Mouse (Mus musculus): ENCODE measurements around the gene Ddx39. TPM values are rescaled to one million over a fixed set of nuclear protein-coding genes. Genes with fewer than 3 reads are reported as not detected.

The Ddx39 gene
- polyA plus RNA-seq, 1 experiment from 2014 or later, result 142 TPM

DNA sequence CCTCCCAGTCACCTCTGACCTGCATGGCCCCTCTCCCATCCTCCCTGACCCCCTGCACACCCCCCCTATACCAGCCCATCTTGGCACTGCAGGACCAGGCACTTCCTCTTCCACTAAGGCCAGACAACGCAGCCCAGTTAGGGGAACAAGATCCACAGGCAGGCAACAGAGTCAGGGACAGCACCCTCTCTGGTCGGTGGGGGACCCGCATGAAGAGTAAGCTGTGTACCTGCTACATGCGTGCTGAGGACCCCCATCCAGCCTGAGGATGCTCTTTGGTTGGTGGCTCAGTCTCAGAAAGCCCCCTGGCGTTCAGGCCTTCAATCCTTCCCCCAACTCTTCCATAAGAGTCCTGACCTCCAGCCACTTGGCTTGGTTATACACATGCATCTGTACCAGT lies 8.6 kb upstream of the Ddx39 start:
- no peaks in the 10 kb centered on the region for H3K4me1 ChIP-seq
- no peak overlapping the region for H3K4me3 ChIP-seq
- H3K27me3 ChIP-seq (replicated peaks), result no peaks in the 10 kb centered on the region
- H3K36me3 ChIP-seq, result no peaks in the 10 kb centered on the region
- H3K9me3 ChIP-seq, result no peaks in the 10 kb centered on the region
- H3K4me2 ChIP-seq (replicated peaks), result no peak overlapping the region
- no peak for ATAC-seq (ENCODE audit: low FRiP score, low read depth)
- no peak overlapping the region for H3K27ac ChIP-seq
- H3K9ac ChIP-seq, result no peak overlapping the region
- 70% methylated on average over 5 of the region's 5 CpGs for WGBS

DNA sequence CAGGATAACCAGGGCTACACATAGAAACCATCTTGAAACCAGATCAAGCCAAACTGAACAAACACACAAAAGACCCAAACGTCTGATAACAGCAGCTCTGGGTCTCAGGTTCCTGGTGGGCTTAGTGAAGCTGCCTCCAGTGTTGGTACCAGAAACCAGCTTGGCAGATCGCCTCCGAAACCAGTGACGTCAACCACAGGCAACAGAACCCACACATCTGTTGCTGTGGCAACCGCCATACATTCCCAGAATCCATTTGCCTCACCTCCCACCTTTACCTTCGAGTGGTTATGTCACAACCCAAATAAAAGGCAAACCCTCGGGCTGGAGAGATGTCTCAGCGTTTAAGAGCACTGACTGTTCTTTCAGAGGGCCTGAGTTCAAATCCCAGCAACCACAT lies 7.4 kb upstream of the Ddx39 start:
- no peak overlapping the region for H3K4me2 ChIP-seq (replicated peaks)
- H3K36me3 ChIP-seq, result no peaks in the 10 kb centered on the region
- no peak overlapping the region for H3K27ac ChIP-seq
- no peak overlapping the region for H3K4me3 ChIP-seq
- 75% methylated on average over 8 of the region's 8 CpGs for WGBS
- H3K4me1 ChIP-seq, result no peaks in the 10 kb centered on the region
- no peak overlapping the region for H3K9ac ChIP-seq
- ATAC-seq (ENCODE audit: low FRiP score, low read depth), result no peak
- no peaks in the 10 kb centered on the region for H3K9me3 ChIP-seq
- H3K27me3 ChIP-seq (replicated peaks), result no peaks in the 10 kb centered on the region

DNA sequence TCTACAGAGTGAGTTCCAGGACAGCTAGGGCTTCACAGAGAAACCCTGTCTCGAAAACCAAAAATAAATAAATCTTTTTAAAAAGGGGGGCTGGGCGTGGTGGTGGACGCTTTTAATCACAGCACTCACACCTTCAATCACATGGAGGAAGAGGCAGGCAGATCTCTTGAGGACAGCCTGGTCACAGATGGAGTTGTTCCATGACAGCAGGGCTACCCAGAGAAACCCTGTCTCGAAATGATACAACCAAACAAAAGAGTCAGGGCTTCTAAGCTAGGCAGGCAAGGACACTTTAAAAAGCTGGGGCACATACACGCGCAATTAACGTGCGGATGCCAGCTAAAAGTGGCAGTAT lies 324 bp upstream of the Ddx39 start:
- H3K9me3 ChIP-seq, result no peaks in the 10 kb centered on the region
- peaks cover 19% of the 10 kb centered on the region for H3K4me1 ChIP-seq
- H3K9ac ChIP-seq, result no peak overlapping the region
- no peaks in the 10 kb centered on the region for H3K27me3 ChIP-seq (replicated peaks)
- peaks cover 4% of the 10 kb centered on the region for H3K36me3 ChIP-seq
- no peak overlapping the region for H3K27ac ChIP-seq
- 16% methylated on average over 8 of the region's 8 CpGs for WGBS
- peak overlapping the region; percentile 84; the same call in 1 of the 2 replicates for H3K4me3 ChIP-seq
- H3K4me2 ChIP-seq (replicated peaks), result peak overlapping the region; percentile 90
- no peak; the same call in 1 of the 2 replicates for ATAC-seq (ENCODE audit: low FRiP score, low read depth)

DNA sequence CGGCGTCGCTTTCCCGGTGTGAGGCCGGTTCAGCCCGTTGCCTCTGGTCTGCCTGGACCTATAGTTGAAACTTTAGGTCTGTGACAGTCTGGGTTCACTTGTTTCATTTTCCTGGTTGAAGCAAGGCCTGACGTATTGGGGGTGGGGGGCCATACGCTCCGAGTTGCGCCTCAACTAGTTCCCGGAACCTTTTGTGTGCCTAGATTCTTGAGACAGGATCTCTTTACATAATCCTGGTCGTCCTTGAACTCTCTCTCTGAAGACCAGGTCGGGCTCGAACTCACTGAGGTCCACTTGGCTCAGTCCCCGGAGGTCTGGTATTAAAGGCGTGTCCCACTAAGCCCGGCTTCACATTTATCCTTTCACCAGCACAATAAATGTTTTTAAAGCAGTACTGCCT lies 794 bp downstream of the Ddx39 start:
- H3K9me3 ChIP-seq, result no peaks in the 10 kb centered on the region
- no peaks in the 10 kb centered on the region for H3K27me3 ChIP-seq (replicated peaks)
- peak overlapping the region; percentile 90 for H3K4me2 ChIP-seq (replicated peaks)
- 0 out of 2 replicates have a peak overlapping the region, but pooled peaks have one; percentile 83 for H3K27ac ChIP-seq
- 2% methylated on average over 17 of the region's 17 CpGs for WGBS
- peaks cover 15% of the 10 kb centered on the region for H3K36me3 ChIP-seq
- no peak for ATAC-seq (ENCODE audit: low FRiP score, low read depth)
- peak overlapping the region; percentile 84 for H3K4me3 ChIP-seq
- peaks cover 19% of the 10 kb centered on the region for H3K4me1 ChIP-seq
- H3K9ac ChIP-seq, result peak overlapping the region; percentile 75

DNA sequence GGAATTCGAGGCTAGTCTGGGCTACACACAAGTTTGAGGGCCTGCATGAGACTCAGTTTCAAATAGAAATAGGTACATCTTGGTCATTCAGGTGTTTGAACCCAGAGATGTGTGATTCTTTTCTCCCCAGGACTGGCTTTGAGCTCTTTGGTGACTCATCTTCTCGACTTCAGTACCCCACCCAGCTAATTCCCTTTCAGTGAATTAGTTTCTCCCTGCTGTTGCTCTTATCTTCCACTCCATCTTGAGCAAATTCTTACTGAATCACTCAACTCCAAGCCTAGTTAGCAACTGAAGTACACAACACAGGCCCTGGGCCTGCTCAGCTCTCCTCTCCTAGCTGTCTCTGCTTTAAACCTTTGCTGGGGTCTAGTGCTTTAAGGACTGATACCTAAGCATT lies 1.6 kb downstream of the Ddx39 start:
- H3K4me1 ChIP-seq, result peaks cover 19% of the 10 kb centered on the region
- no peaks in the 10 kb centered on the region for H3K9me3 ChIP-seq
- peak overlapping the region; percentile 90 for H3K4me2 ChIP-seq (replicated peaks)
- WGBS, result 79% methylated on average over 2 of the region's 2 CpGs
- no peak for ATAC-seq (ENCODE audit: low FRiP score, low read depth)
- no peak overlapping the region for H3K27ac ChIP-seq
- H3K36me3 ChIP-seq, result peaks cover 23% of the 10 kb centered on the region
- H3K27me3 ChIP-seq (replicated peaks), result no peaks in the 10 kb centered on the region
- peak overlapping the region; percentile 84; the same call in 1 of the 2 replicates for H3K4me3 ChIP-seq
- H3K9ac ChIP-seq, result no peak overlapping the region

DNA sequence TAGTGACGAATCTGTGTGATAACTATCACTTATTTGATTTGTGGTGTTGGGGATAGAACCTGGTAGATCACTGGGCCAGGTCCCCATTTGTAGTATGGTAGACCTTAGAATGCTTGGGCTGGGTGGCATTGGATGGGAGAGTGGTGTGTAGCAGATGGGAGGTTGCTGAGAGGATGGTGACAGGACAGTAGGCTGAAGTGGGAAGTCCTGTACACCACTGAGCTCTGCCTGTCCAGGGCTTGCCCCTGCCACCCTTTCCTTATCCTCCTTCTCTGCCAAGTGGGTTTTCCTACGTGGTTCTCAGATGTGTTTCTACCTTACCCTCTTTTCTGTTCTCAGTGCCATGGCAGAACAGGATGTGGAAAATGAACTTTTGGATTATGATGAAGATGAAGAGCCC lies 4.1 kb downstream of the Ddx39 start:
- WGBS, result 85% methylated on average over 2 of the region's 2 CpGs
- Histone ChIP-seq H3K27ac (no peak overlapping the region), H3K9me3 (no peaks in the 10 kb centered on the region), H3K4me1 (peaks cover 19% of the 10 kb centered on the region), H3K4me3 (no peak overlapping the region), H3K9ac (no peak overlapping the region), H3K27me3 (replicated peaks) (no peaks in the 10 kb centered on the region), H3K4me2 (replicated peaks) (no peak overlapping the region), H3K36me3 (peaks cover 48% of the 10 kb centered on the region)
- ATAC-seq (ENCODE audit: low FRiP score, low read depth), result no peak

DNA sequence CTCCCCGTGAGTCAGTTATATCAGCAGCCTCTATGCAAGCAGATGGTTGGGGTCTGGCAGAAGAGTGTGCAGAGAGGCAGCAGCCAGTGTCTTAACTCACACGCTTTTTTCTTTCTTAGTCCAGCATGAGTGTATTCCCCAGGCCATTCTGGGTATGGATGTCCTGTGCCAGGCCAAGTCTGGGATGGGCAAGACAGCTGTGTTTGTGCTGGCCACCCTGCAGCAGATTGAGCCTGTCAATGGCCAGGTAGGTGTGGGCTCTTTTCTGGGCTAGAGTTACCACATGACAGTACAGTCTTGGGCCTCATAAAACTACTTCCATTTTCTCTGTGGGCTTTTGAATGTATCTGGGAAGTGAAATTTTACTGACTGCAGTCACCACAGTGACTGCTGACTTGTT lies 4.7 kb downstream of the Ddx39 start:
- Histone ChIP-seq H3K9ac (no peak overlapping the region), H3K27ac (no peak overlapping the region), H3K4me3 (no peak overlapping the region), H3K27me3 (replicated peaks) (no peaks in the 10 kb centered on the region), H3K9me3 (no peaks in the 10 kb centered on the region), H3K4me1 (peaks cover 19% of the 10 kb centered on the region), H3K4me2 (replicated peaks) (no peak overlapping the region), H3K36me3 (peaks cover 55% of the 10 kb centered on the region)
- WGBS, result 86% methylated on average over 2 of the region's 2 CpGs
- ATAC-seq (ENCODE audit: low FRiP score, low read depth), result no peak

DNA sequence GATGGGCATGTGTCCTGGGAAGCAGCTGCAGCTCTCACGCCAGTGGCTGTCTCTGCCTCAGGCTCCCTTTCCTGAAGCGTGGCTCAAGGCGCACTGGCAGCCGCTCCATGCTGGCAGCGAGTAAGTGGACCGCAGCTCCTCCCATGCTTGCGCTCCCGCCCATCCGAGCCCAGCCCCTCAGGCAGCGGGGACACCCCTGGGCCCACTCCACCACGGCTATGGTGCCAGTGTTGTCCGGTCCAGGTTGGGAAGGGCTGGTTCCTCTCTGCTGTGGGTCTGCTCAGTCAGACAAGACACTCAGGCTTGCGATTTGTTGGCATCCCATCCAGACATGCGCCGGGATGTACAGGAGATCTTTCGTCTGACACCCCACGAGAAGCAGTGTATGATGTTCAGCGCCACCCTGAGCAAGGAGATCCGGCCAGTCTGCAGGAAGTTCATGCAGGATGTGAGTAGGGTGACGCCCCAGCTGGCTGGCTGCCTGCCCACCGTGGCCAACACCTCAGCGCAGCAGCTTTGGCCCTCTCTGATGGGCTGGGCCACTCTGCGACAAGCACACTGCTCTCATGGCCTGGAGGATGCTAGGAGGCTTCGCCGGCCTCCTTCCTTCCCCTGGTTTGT lies 6.5 kb downstream of the Ddx39 start:
- no peak for ATAC-seq (ENCODE audit: low FRiP score, low read depth)
- peaks cover 10% of the 10 kb centered on the region for H3K4me1 ChIP-seq
- H3K4me2 ChIP-seq (replicated peaks), result no peak overlapping the region
- H3K27me3 ChIP-seq (replicated peaks), result no peaks in the 10 kb centered on the region
- peaks cover 72% of the 10 kb centered on the region for H3K36me3 ChIP-seq
- H3K9ac ChIP-seq, result no peak overlapping the region
- no peak overlapping the region for H3K27ac ChIP-seq
- WGBS, result 93% methylated on average over 25 of the region's 25 CpGs
- H3K4me3 ChIP-seq, result no peak overlapping the region
- H3K9me3 ChIP-seq, result no peaks in the 10 kb centered on the region

DNA sequence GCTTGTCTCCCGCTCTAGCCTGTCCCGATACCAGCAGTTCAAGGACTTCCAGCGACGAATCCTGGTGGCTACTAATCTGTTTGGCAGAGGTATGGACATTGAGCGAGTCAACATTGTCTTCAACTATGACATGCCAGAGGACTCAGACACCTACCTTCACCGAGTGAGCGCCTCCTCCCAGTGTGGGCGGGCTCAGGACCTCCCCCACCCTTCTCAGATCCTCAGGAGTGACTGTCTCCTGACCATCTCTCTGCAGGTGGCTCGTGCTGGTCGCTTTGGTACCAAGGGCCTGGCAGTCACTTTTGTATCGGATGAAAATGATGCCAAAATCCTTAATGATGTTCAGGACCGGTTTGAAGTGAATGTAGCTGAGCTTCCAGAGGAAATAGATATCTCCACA lies 7.7 kb downstream of the Ddx39 start:
- Histone ChIP-seq H3K4me1 (no peaks in the 10 kb centered on the region), H3K36me3 (peaks cover 72% of the 10 kb centered on the region), H3K4me2 (replicated peaks) (no peak overlapping the region), H3K9ac (no peak overlapping the region), H3K27ac (no peak overlapping the region), H3K9me3 (no peaks in the 10 kb centered on the region), H3K4me3 (no peak overlapping the region), H3K27me3 (replicated peaks) (no peaks in the 10 kb centered on the region)
- 94% methylated on average over 12 of the region's 12 CpGs for WGBS
- ATAC-seq (ENCODE audit: low FRiP score, low read depth), result no peak

DNA sequence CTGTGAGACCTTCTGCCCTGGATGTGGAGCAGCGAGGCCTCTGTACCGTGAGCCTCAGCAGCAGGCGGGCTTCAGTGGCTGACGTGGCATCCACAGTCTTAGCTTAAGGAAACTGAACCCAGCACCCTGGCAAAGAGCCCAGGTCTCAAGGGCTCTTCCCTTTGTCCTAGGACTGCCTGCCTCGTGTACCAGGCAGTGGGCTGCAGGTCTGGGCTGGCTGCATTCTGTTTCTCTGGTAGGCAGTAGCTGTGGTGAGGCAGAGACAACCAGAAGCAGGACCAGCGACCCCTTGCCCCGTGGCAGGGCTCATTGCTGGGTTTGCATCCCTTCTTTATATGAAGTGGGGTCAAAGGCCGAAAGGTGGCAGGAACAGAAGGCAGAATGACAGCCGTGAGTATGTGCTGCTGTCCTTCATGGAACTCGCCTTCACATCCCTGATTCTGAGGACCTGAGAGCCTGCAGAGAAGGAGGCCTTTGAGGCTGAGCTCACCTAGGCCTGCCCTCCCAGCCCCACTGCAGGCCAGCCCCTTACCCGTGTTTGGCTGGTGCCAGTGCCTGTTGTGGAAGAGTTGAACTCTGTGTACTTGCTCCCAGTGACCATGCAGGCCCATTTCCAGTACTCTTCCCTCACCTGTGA lies 8.6 kb downstream of the Ddx39 start:
- Histone ChIP-seq H3K4me2 (replicated peaks) (no peak overlapping the region), H3K9ac (no peak overlapping the region), H3K36me3 (peaks cover 72% of the 10 kb centered on the region), H3K9me3 (no peaks in the 10 kb centered on the region), H3K27me3 (replicated peaks) (no peaks in the 10 kb centered on the region), H3K27ac (no peak overlapping the region), H3K4me1 (no peaks in the 10 kb centered on the region), H3K4me3 (no peak overlapping the region)
- ATAC-seq (ENCODE audit: low FRiP score, low read depth), result no peak
- 90% methylated on average over 11 of the region's 11 CpGs for WGBS

DNA sequence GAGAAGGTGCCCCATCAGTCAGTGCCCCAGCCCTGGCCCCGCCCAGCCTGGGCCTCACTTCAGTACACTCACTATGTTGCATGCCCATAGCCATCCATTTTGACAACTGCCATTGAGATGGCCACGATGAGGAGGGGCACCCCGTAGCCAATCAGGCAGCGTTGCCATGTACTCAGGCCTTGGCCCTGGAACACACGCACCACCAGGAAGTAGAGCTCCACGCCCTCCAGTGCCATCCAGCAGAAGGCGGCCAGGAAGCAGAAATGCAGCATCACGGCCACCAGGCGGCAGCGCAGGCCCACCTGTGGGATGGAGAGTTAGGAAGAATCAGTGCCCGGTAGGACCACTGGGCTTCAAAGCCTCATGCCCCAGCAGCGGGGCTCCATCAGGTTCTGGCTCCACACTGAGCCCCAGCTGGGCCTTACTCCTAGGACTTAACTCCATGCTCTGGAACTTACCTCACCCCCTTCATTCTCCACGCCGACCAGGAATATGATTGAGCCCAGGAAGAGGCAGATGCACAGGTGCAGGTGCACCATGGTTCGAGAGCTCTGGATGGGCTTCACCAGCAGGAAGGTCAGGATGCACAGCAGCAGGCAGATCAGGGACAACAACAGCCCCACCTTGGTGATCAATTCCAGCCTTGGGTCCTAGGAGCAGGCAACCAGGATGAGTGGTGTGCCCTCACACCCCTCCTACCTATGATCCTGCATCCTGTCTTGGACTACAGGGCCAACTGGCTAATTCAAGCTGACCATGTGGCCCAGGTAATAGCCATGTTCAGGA lies 9.9 kb downstream of the Ddx39 start:
- peaks cover 65% of the 10 kb centered on the region for H3K36me3 ChIP-seq
- WGBS, result 47% methylated on average over 15 of the region's 15 CpGs

DNA sequence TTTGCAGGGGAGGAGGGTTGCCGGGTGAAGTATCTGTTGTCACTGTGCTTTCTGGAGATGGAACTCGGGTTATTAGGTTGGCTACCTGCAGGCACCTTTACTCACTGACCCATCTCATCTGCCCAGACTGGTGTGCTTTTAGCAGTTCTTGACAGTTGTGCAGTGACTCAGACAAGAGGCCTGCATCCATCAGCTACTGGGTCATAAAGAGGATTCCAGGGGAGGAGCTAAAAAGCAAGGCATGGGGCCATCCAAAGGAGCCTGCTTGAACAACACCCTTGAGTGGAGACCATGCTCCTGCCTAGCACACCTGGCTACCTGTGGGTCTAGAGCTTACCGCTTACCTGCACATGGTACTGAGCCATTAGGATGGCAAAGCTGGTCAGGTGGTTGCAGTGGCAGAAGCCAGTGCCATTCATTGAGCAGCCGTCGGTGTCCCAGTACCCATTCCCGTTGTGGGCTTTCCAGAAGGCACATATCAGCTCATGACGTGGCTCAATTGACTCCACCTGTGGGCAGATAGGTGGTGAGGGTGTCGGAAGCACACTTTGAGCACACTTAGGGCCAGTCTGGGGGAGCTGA lies 10.6 kb downstream of the Ddx39 start:
- H3K9me3 ChIP-seq, result no peaks in the 10 kb centered on the region
- H3K4me3 ChIP-seq, result no peak overlapping the region
- H3K36me3 ChIP-seq, result peaks cover 58% of the 10 kb centered on the region
- no peak for ATAC-seq (ENCODE audit: low FRiP score, low read depth)
- 92% methylated on average over 8 of the region's 8 CpGs for WGBS
- H3K27ac ChIP-seq, result no peak overlapping the region
- H3K9ac ChIP-seq, result no peak overlapping the region
- no peaks in the 10 kb centered on the region for H3K4me1 ChIP-seq
- no peaks in the 10 kb centered on the region for H3K27me3 ChIP-seq (replicated peaks)
- H3K4me2 ChIP-seq (replicated peaks), result no peak overlapping the region

More for the DNA sequence above, 9.9 kb downstream of the Ddx39 start:
- no peak overlapping the region for H3K4me2 ChIP-seq (replicated peaks)
- H3K9me3 ChIP-seq, result no peaks in the 10 kb centered on the region
- no peak overlapping the region for H3K27ac ChIP-seq
- H3K4me3 ChIP-seq, result no peak overlapping the region
- H3K9ac ChIP-seq, result no peak overlapping the region
- H3K27me3 ChIP-seq (replicated peaks), result no peaks in the 10 kb centered on the region
- no peaks in the 10 kb centered on the region for H3K4me1 ChIP-seq
- peak; percentile 59 for ATAC-seq (ENCODE audit: low FRiP score, low read depth)
